Mouse (Mus musculus): Measurements from ENCODE around the gene Cbl. TPM values are rescaled to one million over a fixed set of nuclear protein-coding genes. Genes with fewer than 3 reads are reported as not detected.

Cbl gene
- polyA plus RNA-seq, 1 experiment from 2014 or later, result 13.4 TPM

GRCm38 (mm10) chr9:44127351-44127801 lies 106.5 kb downstream of the Cbl start:
- H3K4me2 ChIP-seq (ENCODE audit: low read length), result no peak overlapping the region
- H3K4me3 ChIP-seq (ENCODE audit: low read depth, low read length), result no peak overlapping the region
- H3K36me3 ChIP-seq (ENCODE audit: control insufficient read depth, insufficient read depth, low read length), result no peaks in the 10 kb centered on the region
- no peaks in the 10 kb centered on the region for H3K9me3 ChIP-seq (replicated peaks; ENCODE audit: control insufficient read depth, low read length)
- no peak overlapping the region for H3K27ac ChIP-seq (ENCODE audit: low read depth, low read length)
- no peaks in the 10 kb centered on the region for H3K27me3 ChIP-seq (replicated peaks; ENCODE audit: control insufficient read depth, insufficient read depth, low read length)
- no peak for ATAC-seq
- H3K4me1 ChIP-seq (ENCODE audit: control insufficient read depth, insufficient read depth, low read length), result peaks cover 15% of the 10 kb centered on the region
- WGBS, result 48% methylated on average over 3 of the region's 3 CpGs
- no peak for DNase-seq (ENCODE audit: low spot score)
- no peak overlapping the region for H3K9ac ChIP-seq (ENCODE audit: low read length)

GRCm38 (mm10) chr9:44126746-44127145 lies 107.1 kb downstream of the Cbl start:
- H3K27ac ChIP-seq (ENCODE audit: low read depth, low read length), result 0 out of 2 replicates have a peak overlapping the region, but pooled peaks have one; percentile 1
- no peak overlapping the region for H3K4me3 ChIP-seq (ENCODE audit: low read depth, low read length)
- no peaks in the 10 kb centered on the region for H3K36me3 ChIP-seq (ENCODE audit: control insufficient read depth, insufficient read depth, low read length)
- H3K27me3 ChIP-seq (replicated peaks; ENCODE audit: control insufficient read depth, insufficient read depth, low read length), result no peaks in the 10 kb centered on the region
- peaks cover 15% of the 10 kb centered on the region for H3K4me1 ChIP-seq (ENCODE audit: control insufficient read depth, insufficient read depth, low read length)
- no peak for DNase-seq (ENCODE audit: low spot score)
- no peak overlapping the region; the same call in 1 of the 2 replicates for H3K9ac ChIP-seq (ENCODE audit: low read length)
- no peaks in the 10 kb centered on the region for H3K9me3 ChIP-seq (replicated peaks; ENCODE audit: control insufficient read depth, low read length)
- ATAC-seq, result no peak
- 85% methylated on average over 3 of the region's 3 CpGs for WGBS
- H3K4me2 ChIP-seq (ENCODE audit: low read length), result no peak overlapping the region

- H3K4me3 ChIP-seq (ENCODE audit: low read depth, low read length), result no peak overlapping the region
- H3K27me3 ChIP-seq (replicated peaks; ENCODE audit: control insufficient read depth, insufficient read depth, low read length), result no peaks in the 10 kb centered on the region
- ATAC-seq (peak; percentile 75), DNase-seq (ENCODE audit: low spot score) (peak; percentile 96)
- H3K27ac ChIP-seq (ENCODE audit: low read depth, low read length), result 0 out of 2 replicates have a peak overlapping the region, but pooled peaks have one; percentile 1
- WGBS, result 28% methylated on average over 18 of the region's 18 CpGs
- no peaks in the 10 kb centered on the region for H3K9me3 ChIP-seq (replicated peaks; ENCODE audit: control insufficient read depth, low read length)
- no peaks in the 10 kb centered on the region for H3K36me3 ChIP-seq (ENCODE audit: control insufficient read depth, insufficient read depth, low read length)
- peaks cover 13% of the 10 kb centered on the region for H3K4me1 ChIP-seq (ENCODE audit: control insufficient read depth, insufficient read depth, low read length)
- H3K4me2 ChIP-seq (ENCODE audit: low read length), result no peak overlapping the region
- H3K9ac ChIP-seq (ENCODE audit: low read length), result no peak overlapping the region; the same call in 1 of the 2 replicates
These were observed 108.1 kb downstream of the Cbl start for GRCm38 (mm10) chr9:44125546-44126428.

GRCm38 (mm10) chr9:44125026-44125425 lies 108.8 kb downstream of the Cbl start:
- no peak overlapping the region for H3K4me3 ChIP-seq (ENCODE audit: low read depth, low read length)
- 70% methylated on average over 5 of the region's 5 CpGs for WGBS
- ATAC-seq (no peak), DNase-seq (ENCODE audit: low spot score) (no peak)
- H3K4me2 ChIP-seq (ENCODE audit: low read length), result no peak overlapping the region
- H3K9me3 ChIP-seq (replicated peaks; ENCODE audit: control insufficient read depth, low read length), result no peaks in the 10 kb centered on the region
- H3K27me3 ChIP-seq (replicated peaks; ENCODE audit: control insufficient read depth, insufficient read depth, low read length), result no peaks in the 10 kb centered on the region
- H3K4me1 ChIP-seq (ENCODE audit: control insufficient read depth, insufficient read depth, low read length), result peaks cover 6% of the 10 kb centered on the region; the same call in 1 of the 2 replicates
- no peak overlapping the region for H3K27ac ChIP-seq (ENCODE audit: low read depth, low read length)
- H3K9ac ChIP-seq (ENCODE audit: low read length), result no peak overlapping the region
- H3K36me3 ChIP-seq (ENCODE audit: control insufficient read depth, insufficient read depth, low read length), result no peaks in the 10 kb centered on the region

- no peak for ATAC-seq
These were observed 109.5 kb downstream of the Cbl start for GRCm38 (mm10) chr9:44124317-44124716.

GRCm38 (mm10) chr9:44119948-44120465 lies 113.8 kb downstream of the Cbl start:
- no peak overlapping the region for H3K4me3 ChIP-seq (ENCODE audit: low read depth, low read length)
- no peak overlapping the region for H3K9ac ChIP-seq (ENCODE audit: low read length)
- ATAC-seq (no peak), DNase-seq (ENCODE audit: low spot score) (no peak)
- WGBS, result 84% methylated on average over 8 of the region's 8 CpGs
- H3K36me3 ChIP-seq (ENCODE audit: control insufficient read depth, insufficient read depth, low read length), result no peaks in the 10 kb centered on the region
- H3K9me3 ChIP-seq (replicated peaks; ENCODE audit: control insufficient read depth, low read length), result no peaks in the 10 kb centered on the region
- no peaks in the 10 kb centered on the region for H3K27me3 ChIP-seq (replicated peaks; ENCODE audit: control insufficient read depth, insufficient read depth, low read length)
- no peak overlapping the region for H3K4me2 ChIP-seq (ENCODE audit: low read length)
- H3K27ac ChIP-seq (ENCODE audit: low read depth, low read length), result no peak overlapping the region
- no peaks in the 10 kb centered on the region for H3K4me1 ChIP-seq (ENCODE audit: control insufficient read depth, insufficient read depth, low read length)

More at GRCm38 (mm10) chr9:44124317-44124716, 109.5 kb downstream of the Cbl start:
- no peaks in the 10 kb centered on the region for H3K9me3 ChIP-seq (replicated peaks; ENCODE audit: control insufficient read depth, low read length)
- 0 out of 2 replicates have a peak, but pooled peaks cover 3% of the 10 kb centered on the region for H3K4me1 ChIP-seq (ENCODE audit: control insufficient read depth, insufficient read depth, low read length)
- no peak overlapping the region for H3K4me2 ChIP-seq (ENCODE audit: low read length)
- WGBS, result 70% methylated on average over 6 of the region's 6 CpGs
- H3K9ac ChIP-seq (ENCODE audit: low read length), result no peak overlapping the region
- DNase-seq (ENCODE audit: low spot score), result no peak
- H3K4me3 ChIP-seq (ENCODE audit: low read depth, low read length), result no peak overlapping the region
- no peak overlapping the region for H3K27ac ChIP-seq (ENCODE audit: low read depth, low read length)
- H3K36me3 ChIP-seq (ENCODE audit: control insufficient read depth, insufficient read depth, low read length), result no peaks in the 10 kb centered on the region
- H3K27me3 ChIP-seq (replicated peaks; ENCODE audit: control insufficient read depth, insufficient read depth, low read length), result no peaks in the 10 kb centered on the region

GRCm38 (mm10) chr9:44119011-44119410 lies 114.8 kb downstream of the Cbl start:
- H3K27me3 ChIP-seq (replicated peaks; ENCODE audit: control insufficient read depth, insufficient read depth, low read length), result no peaks in the 10 kb centered on the region
- 47% methylated on average over 5 of the region's 5 CpGs for WGBS
- no peaks in the 10 kb centered on the region for H3K4me1 ChIP-seq (ENCODE audit: control insufficient read depth, insufficient read depth, low read length)
- no peak for DNase-seq (ENCODE audit: low spot score)
- H3K9ac ChIP-seq (ENCODE audit: low read length), result no peak overlapping the region
- H3K9me3 ChIP-seq (replicated peaks; ENCODE audit: control insufficient read depth, low read length), result no peaks in the 10 kb centered on the region
- no peak overlapping the region for H3K4me2 ChIP-seq (ENCODE audit: low read length)
- H3K4me3 ChIP-seq (ENCODE audit: low read depth, low read length), result no peak overlapping the region
- no peaks in the 10 kb centered on the region for H3K36me3 ChIP-seq (ENCODE audit: control insufficient read depth, insufficient read depth, low read length)
- ATAC-seq, result no peak
- H3K27ac ChIP-seq (ENCODE audit: low read depth, low read length), result no peak overlapping the region

- no peaks in the 10 kb centered on the region for H3K36me3 ChIP-seq (ENCODE audit: control insufficient read depth, insufficient read depth, low read length)
- ATAC-seq (no peak), DNase-seq (ENCODE audit: low spot score) (no peak)
- no peaks in the 10 kb centered on the region for H3K4me1 ChIP-seq (ENCODE audit: control insufficient read depth, insufficient read depth, low read length)
- no peak overlapping the region for H3K27ac ChIP-seq (ENCODE audit: low read depth, low read length)
- H3K9me3 ChIP-seq (replicated peaks; ENCODE audit: control insufficient read depth, low read length), result no peaks in the 10 kb centered on the region
- no peak overlapping the region for H3K4me2 ChIP-seq (ENCODE audit: low read length)
- H3K9ac ChIP-seq (ENCODE audit: low read length), result no peak overlapping the region
- H3K4me3 ChIP-seq (ENCODE audit: low read depth, low read length), result no peak overlapping the region
- 89% methylated on average over 4 of the region's 4 CpGs for WGBS
- H3K27me3 ChIP-seq (replicated peaks; ENCODE audit: control insufficient read depth, insufficient read depth, low read length), result no peaks in the 10 kb centered on the region
These were observed 117.7 kb downstream of the Cbl start for GRCm38 (mm10) chr9:44116182-44116581.

GRCm38 (mm10) chr9:44115599-44115998 lies 118.2 kb downstream of the Cbl start:
- H3K27me3 ChIP-seq (replicated peaks; ENCODE audit: control insufficient read depth, insufficient read depth, low read length), result no peaks in the 10 kb centered on the region
- H3K4me3 ChIP-seq (ENCODE audit: low read depth, low read length), result no peak overlapping the region
- no peaks in the 10 kb centered on the region for H3K36me3 ChIP-seq (ENCODE audit: control insufficient read depth, insufficient read depth, low read length)
- H3K4me1 ChIP-seq (ENCODE audit: control insufficient read depth, insufficient read depth, low read length), result no peaks in the 10 kb centered on the region; the same call in 1 of the 2 replicates
- H3K9me3 ChIP-seq (replicated peaks; ENCODE audit: control insufficient read depth, low read length), result no peaks in the 10 kb centered on the region
- H3K4me2 ChIP-seq (ENCODE audit: low read length), result no peak overlapping the region
- no peak for DNase-seq (ENCODE audit: low spot score)
- no peak overlapping the region for H3K27ac ChIP-seq (ENCODE audit: low read depth, low read length)
- H3K9ac ChIP-seq (ENCODE audit: low read length), result no peak overlapping the region
- no peak for ATAC-seq
- 93% methylated on average over 9 of the region's 9 CpGs for WGBS
